In genomic region chr8:70744806-70745205, GRCm38 (mm10) we compare ENCODE assay signal across 14 mouse cellular contexts. TPM values are rescaled to one million over a fixed set of nuclear protein-coding genes. Genes with fewer than 3 reads are reported as not detected.
DNase-seq lines count a peak whose midpoint lies in the region; ATAC-seq and TF ChIP-seq lines count a peak whose summit lies in the region.
"Had no signal": no experiment of that assay in that cellular context is flagged by ENCODE, and none has a peak within 500 bp of the region (broad histone marks: within the 10 kb centered on the region; RNA-seq: fewer than 3 reads in every experiment).

No protein-coding gene starts in this region.

- no peaks in the 10 kb centered on the region for H3K27me3 ChIP-seq in heart, adult 2 months (ENCODE audit: control insufficient read depth, insufficient read depth, low read length)
- H3K27me3 ChIP-seq in heart, embryonic 11.5 days (ENCODE audit: control insufficient read depth, insufficient read depth, low read length), result peaks cover 82% of the 10 kb centered on the region
- H3K27me3 ChIP-seq in lung, embryonic 16.5 days (ENCODE audit: control insufficient read depth, insufficient read depth, low read depth, low read length), result peaks cover 69% of the 10 kb centered on the region

- no peak overlapping the region for H3K9ac ChIP-seq in heart, adult 2 months (ENCODE audit: low read depth, low read length)
- no peak overlapping the region for H3K9ac ChIP-seq in heart, embryonic 11.5 days (ENCODE audit: low read depth, low read length)
- H3K9ac ChIP-seq in lung, embryonic 16.5 days (ENCODE audit: low read length), result no peak overlapping the region
- H3K9ac ChIP-seq: embryonic facial prominence, embryonic 15.5 days; heart, embryonic 12.5 days had no signal

- no peaks in the 10 kb centered on the region for H3K36me3 ChIP-seq in heart, adult 2 months (ENCODE audit: control insufficient read depth, insufficient read depth, low read length)
- no peaks in the 10 kb centered on the region for H3K36me3 ChIP-seq in heart, embryonic 11.5 days (ENCODE audit: control insufficient read depth, insufficient read depth, low read length)
- H3K36me3 ChIP-seq in lung, embryonic 16.5 days (ENCODE audit: control insufficient read depth, insufficient read depth, low read length), result no peaks in the 10 kb centered on the region
- H3K36me3 ChIP-seq: embryonic facial prominence, embryonic 15.5 days; heart, embryonic 12.5 days; hindbrain, embryonic 12.5 days had no signal

- intact Hi-C loops in heart, adult 2 months (cut with DNase I), result no loop called here

- H3K79me2 ChIP-seq in heart, adult 2 months (replicated peaks; ENCODE audit: control insufficient read depth, insufficient read depth, low read length), result no peaks in the 10 kb centered on the region

- 50% methylated on average over 11 of the region's 11 CpGs for WGBS in heart, adult 2 months
- 48% methylated on average over 11 of the region's 11 CpGs for whole genome bisulfite sequencing in heart, embryonic 11.5 days (ENCODE audit: insufficient replicate concordance)
- 46% methylated on average over 11 of the region's 11 CpGs for WGBS in lung, embryonic 16.5 days

- peaks cover 11% of the 10 kb centered on the region for H3K4me1 ChIP-seq in heart, adult 2 months (ENCODE audit: control insufficient read depth, insufficient read depth, low read length)
- peaks cover 25% of the 10 kb centered on the region for H3K4me1 ChIP-seq in heart, embryonic 11.5 days (ENCODE audit: control insufficient read depth, insufficient read depth, low read length)
- H3K4me1 ChIP-seq in lung, embryonic 16.5 days (replicated peaks; ENCODE audit: control insufficient read depth, insufficient read depth, low read length), result peaks cover 11% of the 10 kb centered on the region

- no peak overlapping the region for H3K4me2 ChIP-seq in heart, embryonic 11.5 days
- H3K4me2 ChIP-seq in lung, embryonic 16.5 days (ENCODE audit: low read depth, low read length), result peak overlapping the region; percentile 58; the same call in 1 of the 2 replicates

- H3K9me3 ChIP-seq in heart, embryonic 11.5 days (replicated peaks; ENCODE audit: control insufficient read depth, low read length), result no peaks in the 10 kb centered on the region
- H3K9me3 ChIP-seq in lung, embryonic 16.5 days (ENCODE audit: control insufficient read depth, low read length), result no peaks in the 10 kb centered on the region
- H3K9me3 ChIP-seq: embryonic facial prominence, embryonic 15.5 days; heart, embryonic 12.5 days; hindbrain, embryonic 12.5 days had no signal

- ATAC-seq in heart, embryonic 11.5 days (replicated peaks; ENCODE audit: insufficient number of reproducible peaks, low FRiP score, low TSS enrichment), result no peak
- ATAC-seq in lung, embryonic 16.5 days (ENCODE audit: low read depth), result no peak
- ATAC-seq in inflammation-experienced regulatory T-cells, adult 6 months, result peak; percentile 57

- H3K27ac ChIP-seq in heart, adult 2 months, result peak overlapping the region; percentile 87; the same call in 1 of the 2 replicates
- no peak overlapping the region for H3K27ac ChIP-seq in heart, embryonic 11.5 days (ENCODE audit: low read depth, low read length)
- H3K27ac ChIP-seq in lung, embryonic 16.5 days (ENCODE audit: low read length), result no peak overlapping the region
- H3K27ac ChIP-seq: embryonic facial prominence, embryonic 15.5 days; hindbrain, embryonic 12.5 days had no signal

- TF ChIP-seq CTCF in heart, adult 2 months (IDR thresholded peaks at IDR 0.05), result no peak

- TF ChIP-seq EP300 in heart, adult 2 months (IDR thresholded peaks at IDR 0.05; ENCODE audit: insufficient read depth, low read depth, low read length), result no peak

- no peak for TF ChIP-seq POLR2A in heart, adult 2 months (IDR thresholded peaks at IDR 0.05; ENCODE audit: insufficient read depth, low read depth, low read length)

- DNase-seq in heart, adult 2 months, result peak in 1 of 2 experiments; percentile 28
- no peak for DNase-seq in lung, postnatal 36 days
- peak; percentile 57 for DNase-seq in CD4-positive, CD25-positive, alpha-beta regulatory T cell, adult 2 months (ENCODE audit: low read depth, low spot score)
- DNase-seq in natural killer cell, adult 2 months (ENCODE audit: low spot score in 2 of 2), result no peak
- no peak for DNase-seq in cerebellum, adult 18-20 months

- H3K4me3 ChIP-seq in heart, adult 2 months, result no peak overlapping the region
- no peak overlapping the region for H3K4me3 ChIP-seq in heart, embryonic 11.5 days (ENCODE audit: low read depth, low read length)
- no peak overlapping the region for H3K4me3 ChIP-seq in lung, embryonic 16.5 days (ENCODE audit: low read length)

RNA-seq across cellular contexts. Expression of gene Rab3a, which starts 9.7 kb away (rescaled TPM):
- total RNA-seq in heart, adult 2 months (2021), result 10 to 100 TPM; 46.5 to 48.0 TPM
- 89.1 and 117 TPM in 2 replicates for polyA plus RNA-seq in heart, adult 2 months (2012; rRNA removed)
- 16.2 and 21.3 TPM in 2 replicates for polyA plus RNA-seq in heart, embryonic 11.5 days (2014; fragmentation: Nextera tagmentation; extraction: Ambion mirVana)
- polyA plus RNA-seq in lung, embryonic 16.5 days (2015; fragmentation: Nextera tagmentation; extraction: Ambion mirVana), result 14.8 and 16.2 TPM in 2 replicates
- polyA plus RNA-seq in inflammation-experienced regulatory T-cells, adult 6 months (2017; shearing (Covaris generic)), result 1 to 10 TPM; 4.6 to 8.6 (median 7.9) TPM

RNA-seq across cellular contexts. Expression of gene Mpv17l2, which starts 15.9 kb away (rescaled TPM):
- 10 to 100 TPM; 21.7 to 29.1 TPM for total RNA-seq in heart, adult 2 months (2021)
- polyA plus RNA-seq in heart, adult 2 months (2012; rRNA removed), result 30.0 and 32.2 TPM in 2 replicates
- polyA plus RNA-seq in heart, embryonic 11.5 days (2014; fragmentation: Nextera tagmentation; extraction: Ambion mirVana), result 42.5 and 42.6 TPM in 2 replicates
- 37.1 and 39.2 TPM in 2 replicates for polyA plus RNA-seq in lung, embryonic 16.5 days (2015; fragmentation: Nextera tagmentation; extraction: Ambion mirVana)
- polyA plus RNA-seq in inflammation-experienced regulatory T-cells, adult 6 months (2017; shearing (Covaris generic)), result 10 to 100 TPM; 35.5 to 46.1 (median 42.5) TPM

RNA-seq across cellular contexts. Expression of gene Pde4c, which starts 21.3 kb away (rescaled TPM):
- total RNA-seq in heart, adult 2 months (2021), result 1 to 10 TPM; 2.3 to 2.7 TPM
- polyA plus RNA-seq in heart, adult 2 months (2012; rRNA removed), result 10.8 and 11.0 TPM in 2 replicates
- polyA plus RNA-seq in heart, embryonic 11.5 days (2014; fragmentation: Nextera tagmentation; extraction: Ambion mirVana), result not detected in 2 replicates
- polyA plus RNA-seq in lung, embryonic 16.5 days (2015; fragmentation: Nextera tagmentation; extraction: Ambion mirVana), result 0.10 and 0.19 TPM in 2 replicates
- under 1 TPM; 0.19 to 0.59 (median 0.25) TPM for polyA plus RNA-seq in inflammation-experienced regulatory T-cells, adult 6 months (2017; shearing (Covaris generic))

RNA-seq across cellular contexts. Expression of gene Gm3336, which starts 26.5 kb away (rescaled TPM):
- total RNA-seq in heart, adult 2 months (2021), result not detected
- polyA plus RNA-seq in heart, adult 2 months (2012; rRNA removed), result not detected in 2 replicates
- not detected in 2 replicates for polyA plus RNA-seq in heart, embryonic 11.5 days (2014; fragmentation: Nextera tagmentation; extraction: Ambion mirVana)
- 0.26 TPM in 1 of 2 replicates, not detected in the other for polyA plus RNA-seq in lung, embryonic 16.5 days (2015; fragmentation: Nextera tagmentation; extraction: Ambion mirVana)
- under 1 TPM in 1 of 3 experiments, not detected in 2; 0.55 TPM for polyA plus RNA-seq in inflammation-experienced regulatory T-cells, adult 6 months (2017; shearing (Covaris generic))
- total RNA-seq: layer of hippocampus, adult 2 months; left cerebral cortex, postnatal 10 days had no signal
- polyA plus RNA-seq: brain, embryonic 14.5 days; embryonic facial prominence, embryonic 15.5 days; heart, embryonic 12.5 days; hindbrain, embryonic 12.5 days had no signal

RNA-seq across cellular contexts. Expression of gene Pik3r2, which starts 31.7 kb away (rescaled TPM):
- 10 to 100 TPM; 22.0 to 22.4 TPM for total RNA-seq in heart, adult 2 months (2021)
- polyA plus RNA-seq in heart, adult 2 months (2012; rRNA removed), result 34.3 and 45.5 TPM in 2 replicates
- 21.5 and 23.1 TPM in 2 replicates for polyA plus RNA-seq in heart, embryonic 11.5 days (2014; fragmentation: Nextera tagmentation; extraction: Ambion mirVana)
- polyA plus RNA-seq in lung, embryonic 16.5 days (2015; fragmentation: Nextera tagmentation; extraction: Ambion mirVana), result 56.0 and 56.8 TPM in 2 replicates
- 1 to 10 TPM; 2.6 to 5.4 (median 5.4) TPM for polyA plus RNA-seq in inflammation-experienced regulatory T-cells, adult 6 months (2017; shearing (Covaris generic))
